Mouse (Mus musculus) megakaryocyte, embryonic 14.5 days (primary cell): ENCODE data around the gene Gpx1.

Experiments used
- FLI1 ChIP-seq: IDR thresholded peaks from 2 replicates; pipeline ENCODE4 v1.6.1; 2012; ENCODE audit warnings: low read length, inconsistent platforms, mixed read lengths
- GATA1 ChIP-seq: IDR thresholded peaks from 3 replicates; pipeline ENCODE4 v1.6.1; 2012; ENCODE audit warnings: mixed read lengths, low read length, inconsistent platforms, borderline replicate concordance

DNA sequence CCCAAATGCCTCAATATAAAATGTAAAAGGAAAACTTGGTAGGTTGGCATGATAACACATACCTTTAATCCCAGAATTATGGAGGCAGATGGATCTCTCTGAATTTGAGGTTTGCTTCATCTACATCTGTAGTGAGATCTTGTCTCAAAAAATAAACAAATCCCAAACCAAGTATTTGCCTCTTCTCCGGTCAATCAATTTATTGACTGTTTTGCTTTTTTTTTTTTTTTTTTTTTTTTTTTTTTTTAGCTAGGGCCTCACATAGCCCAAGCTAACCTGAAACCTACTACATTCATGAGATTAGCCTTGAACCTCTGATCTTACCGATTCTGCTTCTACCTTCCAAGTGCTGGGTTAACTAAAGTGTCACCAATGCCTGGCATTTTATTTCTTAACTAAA is 49.4 kb upstream of the Gpx1 start:
- TF ChIP-seq GATA1 (no peak), FLI1 (no peak)
